Mouse (Mus musculus) cerebellum, adult 11 months (tissue): ENCODE measurements around the gene Ankrd6.

ENCODE experiments used
- DNase-seq: peaks from one replicate; pipeline ENCODE4 v3.0.0; 2022

The Ankrd6 gene

GRCm38 (mm10) chr4:32948696-32949095 is 1.9 kb downstream of the Ankrd6 start:
- DNase-seq, result no peak

- no peak for DNase-seq
Measured at GRCm38 (mm10) chr4:32947631-32948030, 3.0 kb downstream of the Ankrd6 start.

- no peak for DNase-seq
Measured at GRCm38 (mm10) chr4:32940984-32941383, 9.7 kb downstream of the Ankrd6 start.

- DNase-seq, result no peak
Measured at GRCm38 (mm10) chr4:32939964-32940363, 10.7 kb downstream of the Ankrd6 start.

GRCm38 (mm10) chr4:32939521-32939920 is 11.1 kb downstream of the Ankrd6 start:
- no peak for DNase-seq

- no peak for DNase-seq
Measured at GRCm38 (mm10) chr4:32936762-32937341, 13.8 kb downstream of the Ankrd6 start.

- DNase-seq, result no peak
Measured at GRCm38 (mm10) chr4:32932056-32932455, 18.6 kb downstream of the Ankrd6 start.

GRCm38 (mm10) chr4:32929750-32930149 is 20.9 kb downstream of the Ankrd6 start:
- no peak for DNase-seq

GRCm38 (mm10) chr4:32928692-32929448 is 21.8 kb downstream of the Ankrd6 start:
- no peak for DNase-seq

- DNase-seq, result no peak
Measured at GRCm38 (mm10) chr4:32923891-32924294, 26.7 kb downstream of the Ankrd6 start.

- no peak for DNase-seq
Measured at GRCm38 (mm10) chr4:32923436-32923835, 27.2 kb downstream of the Ankrd6 start.

- no peak for DNase-seq
Measured at GRCm38 (mm10) chr4:32922871-32923270, 27.8 kb downstream of the Ankrd6 start.

- no peak for DNase-seq
Measured at GRCm38 (mm10) chr4:32920863-32921262, 29.8 kb downstream of the Ankrd6 start.

GRCm38 (mm10) chr4:32918571-32918970 is 32.1 kb downstream of the Ankrd6 start:
- DNase-seq, result no peak

GRCm38 (mm10) chr4:32916689-32917385 is 33.8 kb downstream of the Ankrd6 start:
- no peak for DNase-seq

- no peak for DNase-seq
Measured at GRCm38 (mm10) chr4:32915928-32916327, 34.7 kb downstream of the Ankrd6 start.

- DNase-seq, result no peak
Measured at GRCm38 (mm10) chr4:32909996-32910395, 40.6 kb downstream of the Ankrd6 start.

GRCm38 (mm10) chr4:32909241-32909979 is 41.2 kb downstream of the Ankrd6 start:
- no peak for DNase-seq

- DNase-seq, result no peak
Measured at GRCm38 (mm10) chr4:32907631-32908030, 43.0 kb downstream of the Ankrd6 start.

GRCm38 (mm10) chr4:32906627-32907026 is 44.0 kb downstream of the Ankrd6 start:
- no peak for DNase-seq

GRCm38 (mm10) chr4:32905913-32906312 is 44.7 kb downstream of the Ankrd6 start:
- no peak for DNase-seq

- no peak for DNase-seq
Measured at GRCm38 (mm10) chr4:32905381-32905780, 45.3 kb downstream of the Ankrd6 start.

GRCm38 (mm10) chr4:32903826-32904225 is 46.8 kb downstream of the Ankrd6 start:
- no peak for DNase-seq
